Mouse (Mus musculus) intestine, embryonic 14.5 days (tissue): ENCODE results near the gene Olfr1484. TPM values are rescaled to one million over a fixed set of nuclear protein-coding genes. Genes with fewer than 3 reads are reported as not detected.
"Not testable (repeated sequence)": the region's sequence is repeated elsewhere in the genome, so short reads cannot be mapped to it uniquely, and the experiment has no call there.

ENCODE experiments used
- ATAC-seq: fragments of 200-750 bp; cut with Nextera tagmentation; replicated peaks from 2 replicates; pipeline ENCODE4 v1.8.0; 2017; ENCODE audit warnings: low read depth, moderate number of reproducible peaks, moderate TSS enrichment, moderate library complexity; ENCODE audit not compliant: low FRiP score, low TSS enrichment
- DNase-seq: peaks from one replicate; pipeline ENCODE4 v3.0.0-alpha.2; 2018; ENCODE audit warnings: low spot score
- H3K27ac ChIP-seq: fragments of 300-500 bp; sonication (generic); 2 replicates; pipeline ENCODE4 v1.5.1; 2014; ENCODE audit warnings: low read depth, mild to moderate bottlenecking, control low read depth
- H3K27me3 ChIP-seq: fragments of 300-500 bp; sonication (generic); replicated peaks from 2 replicates; pipeline ENCODE4 v1.6.1; 2014; ENCODE audit warnings: low read length, control low read depth; ENCODE audit not compliant: control insufficient read depth, insufficient read depth
- H3K36me3 ChIP-seq: fragments of 300-500 bp; sonication (generic); 2 replicates; pipeline ENCODE4 v1.6.1; 2014; ENCODE audit warnings: low read length, control low read depth; ENCODE audit not compliant: control insufficient read depth, insufficient read depth
- H3K4me1 ChIP-seq: fragments of 300-500 bp; sonication (generic); replicated peaks from 2 replicates; pipeline ENCODE4 v1.6.1; 2014; ENCODE audit warnings: low read length, control low read depth, mixed read lengths; ENCODE audit not compliant: control insufficient read depth, insufficient read depth
- H3K4me2 ChIP-seq: fragments of 300-500 bp; sonication (generic); 2 replicates; pipeline ENCODE4 v1.6.1; 2014; ENCODE audit warnings: low read length
- H3K4me3 ChIP-seq: fragments of 300-500 bp; sonication (generic); 2 replicates; pipeline ENCODE4 v1.5.1; 2014; ENCODE audit warnings: low read depth, low read length, control low read depth, mixed read lengths
- H3K9ac ChIP-seq: fragments of 300-500 bp; sonication (generic); 2 replicates; pipeline ENCODE4 v1.6.1; 2014; ENCODE audit warnings: mild to moderate bottlenecking, low read length
- H3K9me3 ChIP-seq: fragments of 300-500 bp; sonication (generic); 2 replicates; pipeline ENCODE4 v1.6.1; 2016; ENCODE audit warnings: low read length, control low read depth; ENCODE audit not compliant: control insufficient read depth
- WGBS: fragments of 180-500 bp; shearing (Covaris S2); extraction: QIAGEN DNeasy Blood & Tissue Kit; methylation state at CpG from one replicate; pipeline ENCODE4 v1.1.7; 2014; 5-methylcytosine and 5-hydroxymethylcytosine counted together
- microRNA-seq: library from miRNA; unstranded; fragments of <30 nt; microRNA quantifications from one replicate; pipeline ENCODE4, GENCODE M21; 2016
- polyA plus RNA-seq: library from polyadenylated mRNA; unstranded; fragments of >200 nt; fragmentation: Nextera tagmentation; extraction: Ambion mirVana; gene quantifications from 2 replicates; pipeline ENCODE4 v1.2.1, GENCODE M21; 2014

Olfr1484 gene
- not detected in 2 replicates for polyA plus RNA-seq

- 95% methylated on average over 1 of the region's 1 CpGs for WGBS
- no peak for DNase-seq
- Histone ChIP-seq H3K4me1 (no peaks in the 10 kb centered on the region), H3K9ac (no peak within 1 kb of the TSS), H3K36me3 (no peaks in the 10 kb centered on the region), H3K27ac (no peak within 1 kb of the TSS), H3K9me3 (no peaks in the 10 kb centered on the region), H3K27me3 (no peaks in the 10 kb centered on the region), H3K4me2 (no peak within 1 kb of the TSS), H3K4me3 (no peak within 1 kb of the TSS)
- no peak for ATAC-seq
Observed at GRCm38 (mm10) chr19:13583211-13583610, at the start of gene Olfr1484. TSS of gene Olfr1484 (plus strand) at chr19:13583511.

GRCm38 (mm10) chr19:13617075-13617474 is 33.8 kb downstream of the Olfr1484 start, which contains the start of gene Olfr1487:
TSS of gene Olfr1487 (plus strand) at chr19:13617375.
- not testable (repeated sequence) for ATAC-seq, H3K4me2 ChIP-seq, H3K27ac ChIP-seq, H3K4me3 ChIP-seq, H3K9ac ChIP-seq, H3K4me1 ChIP-seq, H3K9me3 ChIP-seq, DNase-seq, H3K36me3 ChIP-seq, H3K27me3 ChIP-seq
- 85% methylated on average over 2 of the region's 2 CpGs for WGBS

GRCm38 (mm10) chr19:13631321-13631720 is 48.0 kb downstream of the Olfr1484 start, which contains the start of gene Olfr1489:
TSS of gene Olfr1489 (plus strand) at chr19:13631621.
- DNase-seq = no peak
- no peak within 1 kb of the TSS for H3K9ac ChIP-seq
- H3K27me3 ChIP-seq = no peaks in the 10 kb centered on the region
- H3K4me1 ChIP-seq = no peaks in the 10 kb centered on the region
- no peak for ATAC-seq
- H3K9me3 ChIP-seq = no peaks in the 10 kb centered on the region; the same call in 1 of the 2 replicates
- no peak within 1 kb of the TSS for H3K27ac ChIP-seq
- WGBS = 73% methylated on average over 1 of the region's 1 CpGs
- H3K36me3 ChIP-seq = no peaks in the 10 kb centered on the region
- H3K4me2 ChIP-seq = no peak within 1 kb of the TSS
- no peak within 1 kb of the TSS for H3K4me3 ChIP-seq

Small RNA genes lying within 50 kb of the gene (microRNA-seq; reads per million reads assigned to microRNA genes)
- not detected for gene Gm22323
- gene Gm23931 = not detected

Other genes starting within 250 kb of the Olfr1484 start
- gene Olfr1466, start 244.6 kb upstream of the Olfr1484 start, polyA plus RNA-seq = not detected in 2 replicates
- not detected in 2 replicates for gene Olfr1467, start 221.3 kb upstream of the Olfr1484 start, polyA plus RNA-seq
- gene Olfr1469, start 175.7 kb upstream of the Olfr1484 start, polyA plus RNA-seq = not detected in 2 replicates
- gene Olfr1471, start 140.1 kb upstream of the Olfr1484 start, polyA plus RNA-seq = not detected in 2 replicates
- not detected in 2 replicates for gene Olfr1472, start 127.4 kb upstream of the Olfr1484 start, polyA plus RNA-seq
- not detected in 2 replicates for gene Olfr1474, start 113.9 kb upstream of the Olfr1484 start, polyA plus RNA-seq
- gene Olfr1475, start 103.3 kb upstream of the Olfr1484 start, polyA plus RNA-seq = not detected in 2 replicates
- gene Olfr1477, start 83.0 kb upstream of the Olfr1484 start, polyA plus RNA-seq = not detected in 2 replicates
- not detected in 2 replicates for gene Olfr1480, start 55.6 kb upstream of the Olfr1484 start, polyA plus RNA-seq
- gene Olfr1487, start 33.9 kb downstream of the Olfr1484 start, polyA plus RNA-seq = not detected in 2 replicates
- gene Olfr1489, start 48.1 kb downstream of the Olfr1484 start, polyA plus RNA-seq = not detected in 2 replicates
- gene Olfr1490, start 67.6 kb downstream of the Olfr1484 start, polyA plus RNA-seq = not detected in 2 replicates
- gene Olfr1491, start 113.8 kb downstream of the Olfr1484 start, polyA plus RNA-seq = not detected in 2 replicates
- gene Olfr1493-ps1, start 139.8 kb downstream of the Olfr1484 start, polyA plus RNA-seq = not detected in 2 replicates
- gene Olfr1494, start 156.2 kb downstream of the Olfr1484 start, polyA plus RNA-seq = not detected in 2 replicates
- not detected in 2 replicates for gene Olfr1495, start 181.1 kb downstream of the Olfr1484 start, polyA plus RNA-seq
- not detected in 2 replicates for gene Olfr1496, start 194.4 kb downstream of the Olfr1484 start, polyA plus RNA-seq
- gene Olfr1497, start 214.7 kb downstream of the Olfr1484 start, polyA plus RNA-seq = not detected in 2 replicates
- not detected in 2 replicates for gene Olfr1499, start 235.9 kb downstream of the Olfr1484 start, polyA plus RNA-seq
- not detected in 2 replicates for gene Olfr1500, start 247.0 kb downstream of the Olfr1484 start, polyA plus RNA-seq